Mouse (Mus musculus) lung, postnatal 0 days (tissue): ENCODE results near the gene Sap30bp. TPM values are rescaled to one million over a fixed set of nuclear protein-coding genes. Genes with fewer than 3 reads are reported as not detected.

Experiments used
- ATAC-seq: fragments of 200-750 bp; cut with Nextera tagmentation; 2 replicates; pipeline ENCODE4 v1.8.0; 2017; ENCODE audit warnings: moderate library complexity
- DNase-seq: peaks from one replicate; pipeline ENCODE4 v3.0.0-alpha.2; 2016; ENCODE audit warnings: low spot score
- H3K27ac ChIP-seq: fragments of 300-500 bp; sonication (generic); 2 replicates; pipeline ENCODE4 v1.5.1; 2014; ENCODE audit warnings: antibody characterized with exemption, mild to moderate bottlenecking, low read length, mixed read lengths
- H3K27me3 ChIP-seq: fragments of 300-500 bp; sonication (generic); replicated peaks from 2 replicates; pipeline ENCODE4 v1.6.1; 2014; ENCODE audit warnings: low read length, mixed read lengths; ENCODE audit not compliant: insufficient read depth
- H3K36me3 ChIP-seq: fragments of 300-500 bp; sonication (generic); 2 replicates; pipeline ENCODE4 v1.6.1; 2014; ENCODE audit warnings: low read length, mixed read lengths; ENCODE audit not compliant: insufficient read depth
- H3K4me1 ChIP-seq: fragments of 300-500 bp; sonication (generic); 2 replicates; pipeline ENCODE4 v1.6.1; 2014; ENCODE audit warnings: antibody characterized with exemption, low read depth, low read length, mixed read lengths; ENCODE audit not compliant: insufficient read depth
- H3K4me2 ChIP-seq: fragments of 300-500 bp; sonication (generic); replicated peaks from 2 replicates; pipeline ENCODE4 v1.6.1; 2014; ENCODE audit warnings: low read depth, mild to moderate bottlenecking, low read length, moderate library complexity, mixed read lengths
- H3K4me3 ChIP-seq: fragments of 300-500 bp; sonication (generic); 2 replicates; pipeline ENCODE4 v1.5.1; 2014; ENCODE audit warnings: low read depth, low read length
- H3K9ac ChIP-seq: fragments of 300-500 bp; sonication (generic); replicated peaks from 2 replicates; pipeline ENCODE4 v1.6.1; 2014; ENCODE audit warnings: low read depth, mild to moderate bottlenecking
- H3K9me3 ChIP-seq: fragments of 300-500 bp; sonication (generic); 2 replicates; pipeline ENCODE4 v1.6.1; 2016; ENCODE audit warnings: low read length, mixed read lengths
- CTCF ChIP-seq: IDR thresholded peaks from 2 replicates; pipeline ENCODE4 v1.5.1; 2016; ENCODE audit warnings: antibody characterized with exemption, mild to moderate bottlenecking
- EP300 ChIP-seq: IDR thresholded peaks from 2 replicates; pipeline ENCODE4 v1.6.1; 2016; ENCODE audit warnings: antibody characterized with exemption, mild to moderate bottlenecking, control low read depth
- WGBS: fragments of 180-500 bp; shearing (Covaris S2); extraction: QIAGEN DNeasy Blood & Tissue Kit; methylation state at CpG from one replicate; pipeline ENCODE4 v1.1.7; 2014; 5-methylcytosine and 5-hydroxymethylcytosine counted together
- polyA plus RNA-seq: library from polyadenylated mRNA; unstranded; fragments of >200 nt; fragmentation: Nextera tagmentation; extraction: Ambion mirVana; gene quantifications from 2 replicates; pipeline ENCODE4 v1.2.1, GENCODE M21; 2015

Gene Sap30bp
- polyA plus RNA-seq, 1 experiment from 2014 or later = 22.8 TPM

DNA sequence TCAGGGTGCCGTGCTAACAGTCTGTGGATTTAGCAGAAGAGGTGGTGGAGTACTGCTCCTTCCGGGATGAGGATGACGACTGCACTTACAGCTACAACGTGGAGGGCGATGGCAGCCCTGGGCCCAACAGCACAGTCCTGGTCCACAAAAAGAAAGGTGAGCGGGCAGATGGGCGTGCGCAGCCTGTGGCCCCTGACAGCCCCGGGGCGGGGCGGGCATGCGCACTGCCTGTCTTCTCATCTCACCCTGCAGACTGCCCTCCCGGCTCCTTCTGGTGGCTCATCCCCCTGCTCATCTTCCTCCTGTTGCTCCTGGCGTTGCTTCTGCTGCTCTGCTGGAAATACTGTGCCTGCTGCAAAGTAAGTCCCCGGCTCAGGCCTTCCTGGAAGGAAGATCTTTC is 56.6 kb downstream of the Sap30bp start:
- Histone ChIP-seq H3K27me3 (no peaks in the 10 kb centered on the region), H3K9ac (no peak overlapping the region), H3K27ac (no peak overlapping the region), H3K4me1 (no peaks in the 10 kb centered on the region), H3K4me3 (no peak overlapping the region), H3K4me2 (no peak overlapping the region), H3K36me3 (no peaks in the 10 kb centered on the region), H3K9me3 (no peaks in the 10 kb centered on the region)
- TF ChIP-seq CTCF (no peak), EP300 (no peak)
- DNase-seq (no peak), ATAC-seq (no peak)
- 48% methylated on average over 14 of the region's 15 CpGs for WGBS

DNA sequence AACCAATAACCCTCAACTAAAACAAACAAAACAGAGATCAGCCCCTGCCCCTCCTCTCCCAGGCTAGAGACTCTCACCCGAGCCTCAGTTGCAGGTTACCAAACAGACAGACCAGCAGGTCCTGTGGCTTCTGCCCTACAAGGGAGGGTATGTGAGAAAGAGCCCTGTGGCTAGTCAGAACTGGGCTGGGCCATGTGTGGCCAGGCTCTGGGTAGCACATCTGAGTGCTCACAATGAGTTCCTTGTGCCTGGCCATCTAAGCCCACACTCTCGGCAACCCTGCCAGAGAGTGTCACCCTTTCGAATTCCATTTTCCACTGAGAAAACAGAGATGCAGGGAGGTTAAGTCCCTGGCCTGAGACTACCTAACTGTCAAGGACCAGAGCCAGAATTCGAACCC is 59.0 kb downstream of the Sap30bp start:
- ATAC-seq (no peak), DNase-seq (no peak)
- WGBS = 43% methylated on average over 4 of the region's 4 CpGs
- TF ChIP-seq CTCF (no peak), EP300 (no peak)
- Histone ChIP-seq H3K36me3 (no peaks in the 10 kb centered on the region), H3K4me1 (no peaks in the 10 kb centered on the region), H3K4me2 (no peak overlapping the region), H3K27me3 (no peaks in the 10 kb centered on the region), H3K9me3 (no peaks in the 10 kb centered on the region), H3K9ac (no peak overlapping the region), H3K27ac (no peak overlapping the region), H3K4me3 (no peak overlapping the region)

DNA sequence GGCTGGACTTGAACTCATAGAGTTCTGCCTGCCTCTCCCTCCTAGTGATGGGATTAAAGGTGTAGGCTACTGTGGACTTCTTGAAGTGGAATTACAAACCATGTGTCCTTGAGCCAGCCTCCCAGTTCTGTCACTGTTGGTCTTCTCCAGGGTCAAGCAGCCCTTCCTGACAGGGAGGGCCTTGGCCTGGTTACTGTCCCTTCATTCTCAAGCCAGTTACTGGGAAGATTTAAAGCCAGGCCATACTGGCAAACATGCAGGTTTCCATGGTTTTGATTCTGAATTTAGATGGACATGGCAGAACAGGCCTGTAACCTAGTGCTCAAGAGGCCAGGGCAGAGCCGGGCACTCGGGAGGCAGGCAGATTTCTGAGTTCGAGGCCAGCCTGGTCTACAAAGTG is 62.2 kb downstream of the Sap30bp start:
- Histone ChIP-seq H3K9me3 (no peaks in the 10 kb centered on the region), H3K27me3 (0 out of 2 replicates have a peak, but pooled peaks cover 6% of the 10 kb centered on the region), H3K4me3 (no peak overlapping the region), H3K36me3 (no peaks in the 10 kb centered on the region), H3K4me2 (no peak overlapping the region), H3K9ac (no peak overlapping the region), H3K4me1 (no peaks in the 10 kb centered on the region), H3K27ac (no peak overlapping the region)
- WGBS = 89% methylated on average over 3 of the region's 3 CpGs
- TF ChIP-seq EP300 (no peak), CTCF (no peak)
- DNase-seq = no peak
- ATAC-seq = no peak

GRCm38 (mm10) chr11:115997047-115997446 is 64.0 kb downstream of the Sap30bp start:
- Histone ChIP-seq H3K4me3 (no peak overlapping the region), H3K9ac (no peak overlapping the region), H3K27me3 (0 out of 2 replicates have a peak, but pooled peaks cover 7% of the 10 kb centered on the region), H3K4me2 (no peak overlapping the region), H3K4me1 (no peaks in the 10 kb centered on the region), H3K9me3 (no peaks in the 10 kb centered on the region), H3K36me3 (no peaks in the 10 kb centered on the region), H3K27ac (no peak overlapping the region)
- 70% methylated on average over 4 of the region's 4 CpGs for WGBS
- no peak for ATAC-seq
- TF ChIP-seq CTCF (no peak), EP300 (no peak)
- no peak for DNase-seq

DNA sequence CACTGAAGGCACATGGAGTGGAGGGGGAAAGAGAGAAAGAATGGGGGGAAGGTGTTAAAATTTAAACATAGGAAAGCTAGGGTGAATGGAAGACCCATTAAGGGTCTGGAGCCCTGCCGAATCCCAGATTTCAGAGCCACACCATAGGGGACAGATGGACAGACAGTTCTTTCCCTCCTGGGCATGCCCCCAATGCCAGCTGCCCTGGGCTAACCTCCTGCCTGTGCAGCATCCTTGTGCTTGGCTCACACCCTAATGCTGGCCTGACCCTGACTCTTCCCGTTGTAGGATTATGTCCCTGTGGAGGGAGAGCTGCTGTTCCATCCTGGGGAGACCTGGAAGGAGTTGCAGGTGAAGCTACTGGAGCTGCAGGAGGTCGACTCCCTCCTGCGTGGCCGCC is 64.6 kb downstream of the Sap30bp start:
- 71% methylated on average over 5 of the region's 5 CpGs for WGBS
- Histone ChIP-seq H3K9ac (no peak overlapping the region), H3K9me3 (no peaks in the 10 kb centered on the region), H3K4me3 (no peak overlapping the region), H3K27ac (no peak overlapping the region), H3K27me3 (0 out of 2 replicates have a peak, but pooled peaks cover 7% of the 10 kb centered on the region), H3K36me3 (no peaks in the 10 kb centered on the region), H3K4me1 (no peaks in the 10 kb centered on the region), H3K4me2 (no peak overlapping the region)
- TF ChIP-seq CTCF (no peak), EP300 (no peak)
- DNase-seq (no peak), ATAC-seq (no peak)

DNA sequence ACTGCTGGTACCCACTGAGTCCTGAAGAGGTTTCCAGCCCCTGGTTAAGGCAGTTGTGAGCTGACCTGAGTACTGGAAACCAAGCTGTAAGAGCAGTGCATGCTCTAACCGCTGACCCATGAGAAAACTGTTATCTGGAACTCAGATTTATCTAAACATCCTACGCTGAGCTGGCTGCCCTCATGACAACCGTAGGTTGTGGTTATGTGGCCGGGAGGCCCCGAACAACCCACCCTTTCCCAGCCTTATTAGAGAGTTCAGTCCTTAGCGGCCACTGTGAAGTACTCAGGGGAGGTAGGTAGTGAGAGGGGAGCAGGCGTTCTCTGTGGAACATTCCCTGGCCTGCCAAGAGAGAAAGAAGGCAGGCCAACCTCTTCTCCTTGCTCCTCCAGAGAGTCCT is 65.9 kb downstream of the Sap30bp start:
- Histone ChIP-seq H3K4me1 (no peaks in the 10 kb centered on the region), H3K27me3 (0 out of 2 replicates have a peak, but pooled peaks cover 7% of the 10 kb centered on the region), H3K9me3 (no peaks in the 10 kb centered on the region), H3K36me3 (no peaks in the 10 kb centered on the region), H3K4me3 (no peak overlapping the region), H3K9ac (no peak overlapping the region), H3K4me2 (no peak overlapping the region), H3K27ac (no peak overlapping the region)
- ATAC-seq = no peak
- no peak for DNase-seq
- TF ChIP-seq EP300 = no peak
- TF ChIP-seq CTCF = no peak
- WGBS = 47% methylated on average over 7 of the region's 7 CpGs

DNA sequence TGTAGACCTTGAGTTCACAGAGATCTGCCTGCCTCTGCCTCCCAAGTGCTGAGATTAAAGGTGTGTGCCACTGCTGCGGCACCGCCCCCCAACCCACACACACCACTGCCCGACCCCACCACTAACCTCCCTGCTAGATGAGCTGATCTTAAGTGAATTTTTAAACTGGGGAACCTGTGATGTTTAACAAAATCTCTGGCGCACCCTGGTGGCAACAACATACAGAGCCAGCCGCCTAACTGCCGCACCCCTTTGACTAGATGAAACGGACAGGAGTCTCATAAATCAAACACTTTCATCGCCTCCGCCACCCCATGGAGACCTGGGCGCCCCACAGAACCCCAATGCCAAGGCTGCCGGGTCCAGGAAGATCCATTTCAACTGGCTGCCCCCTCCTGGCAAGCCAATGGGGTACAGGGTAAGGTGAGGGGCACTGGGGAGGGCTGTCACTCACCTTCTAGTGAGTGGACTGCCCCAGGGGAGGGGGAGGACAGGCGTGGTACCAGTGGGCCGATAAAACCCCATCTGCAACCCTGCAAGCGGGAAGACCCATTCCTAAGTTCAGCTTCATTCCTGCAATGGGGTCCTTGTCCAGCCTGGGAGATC is 66.6 kb downstream of the Sap30bp start:
- 12% methylated on average over 14 of the region's 14 CpGs for WGBS
- Histone ChIP-seq H3K9me3 (no peaks in the 10 kb centered on the region), H3K4me1 (no peaks in the 10 kb centered on the region), H3K36me3 (no peaks in the 10 kb centered on the region), H3K27me3 (0 out of 2 replicates have a peak, but pooled peaks cover 7% of the 10 kb centered on the region), H3K9ac (no peak overlapping the region), H3K27ac (no peak overlapping the region), H3K4me3 (no peak overlapping the region), H3K4me2 (no peak overlapping the region)
- ATAC-seq (peak; percentile 52), DNase-seq (peak; percentile 84)
- TF ChIP-seq CTCF (peak; percentile 84), EP300 (no peak)
